Mouse (Mus musculus) adipocyte (in vitro differentiated cells): ENCODE data around the gene Myl4.

Experiments
- DNase-seq: peaks from one replicate; pipeline ENCODE4 v3.0.0-alpha.2; 2016; ENCODE audit warnings: low spot score

The Myl4 gene

GRCm38 (mm10) chr11:104607491-104608245, 57.2 kb downstream of the Myl4 start, which contains the start of gene Itgb3:
TSS of gene Itgb3 (plus strand) at chr11:104608000.
- peak; percentile 37 for DNase-seq

- no peak for DNase-seq
These were observed 57.9 kb downstream of the Myl4 start for GRCm38 (mm10) chr11:104608249-104608920.

GRCm38 (mm10) chr11:104609033-104609684, 58.7 kb downstream of the Myl4 start:
- DNase-seq: no peak

- no peak for DNase-seq
These were observed 59.3 kb downstream of the Myl4 start for GRCm38 (mm10) chr11:104609733-104610132.

GRCm38 (mm10) chr11:104611579-104612151, 61.2 kb downstream of the Myl4 start:
- peak; percentile 89 for DNase-seq

GRCm38 (mm10) chr11:104613551-104613950, 63.1 kb downstream of the Myl4 start:
- DNase-seq: no peak

- DNase-seq: no peak
These were observed 63.7 kb downstream of the Myl4 start for GRCm38 (mm10) chr11:104614130-104614529.

GRCm38 (mm10) chr11:104616182-104616581, 65.7 kb downstream of the Myl4 start:
- DNase-seq: no peak

GRCm38 (mm10) chr11:104618638-104619076, 68.2 kb downstream of the Myl4 start:
- DNase-seq: no peak

- DNase-seq: peak; percentile 46
These were observed 68.9 kb downstream of the Myl4 start for GRCm38 (mm10) chr11:104619084-104620022.

- no peak for DNase-seq
These were observed 71.8 kb downstream of the Myl4 start for GRCm38 (mm10) chr11:104622040-104622962.

- peak; percentile 36 for DNase-seq
These were observed 74.4 kb downstream of the Myl4 start for GRCm38 (mm10) chr11:104624791-104625391.

- DNase-seq: peak; percentile 78
These were observed 75.3 kb downstream of the Myl4 start for GRCm38 (mm10) chr11:104625453-104626402.

GRCm38 (mm10) chr11:104626635-104627034, 76.2 kb downstream of the Myl4 start:
- DNase-seq: no peak

- DNase-seq: peak; percentile 59
These were observed 77.3 kb downstream of the Myl4 start for GRCm38 (mm10) chr11:104627616-104628301.

GRCm38 (mm10) chr11:104628566-104628965, 78.1 kb downstream of the Myl4 start:
- no peak for DNase-seq

- no peak for DNase-seq
These were observed 79.8 kb downstream of the Myl4 start for GRCm38 (mm10) chr11:104630185-104630835.
